Mouse (Mus musculus): Measurements from ENCODE around the gene Cmklr1. TPM values are rescaled to one million over a fixed set of nuclear protein-coding genes. Genes with fewer than 3 reads are reported as not detected.

Cmklr1 gene
- polyA plus RNA-seq, 1 experiment, result 26.1 TPM

DNA sequence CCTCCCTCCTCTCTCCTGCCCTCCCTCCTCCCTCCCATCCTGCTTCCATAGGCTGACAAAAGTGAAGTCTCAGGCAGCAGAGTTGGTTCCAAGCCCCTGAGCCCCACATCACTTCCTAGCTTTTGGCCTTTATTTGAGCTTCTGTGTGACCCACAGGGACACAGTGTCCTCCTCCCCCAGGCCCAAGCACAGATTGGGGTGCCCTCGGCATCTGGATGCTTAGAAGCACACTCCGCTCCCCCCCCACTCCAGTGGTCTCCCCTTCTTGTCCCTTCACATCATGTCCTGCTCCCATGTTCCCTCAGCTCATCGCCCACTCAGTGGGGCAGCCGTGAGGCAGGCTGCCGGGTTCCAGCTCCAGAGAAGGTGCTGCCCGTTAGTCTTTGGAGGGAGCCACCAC lies 39.1 kb downstream of the Cmklr1 start:
- H3K4me3 ChIP-seq (ENCODE audit: insufficient read depth, low read length), result no peak overlapping the region
- peaks cover 13% of the 10 kb centered on the region; the same call in 1 of the 2 replicates for H3K4me1 ChIP-seq (ENCODE audit: control insufficient read depth, insufficient read depth, low read length)
- no peak for TF ChIP-seq POLR2A (IDR thresholded peaks at IDR 0.05; ENCODE audit: low read depth, low read length)
- TF ChIP-seq CTCF (IDR thresholded peaks at IDR 0.05; ENCODE audit: borderline replicate concordance, insufficient read depth, low read length), result no peak
- no peak overlapping the region for H3K27ac ChIP-seq (ENCODE audit: insufficient read depth, low read length)

- TF ChIP-seq POLR2A (IDR thresholded peaks at IDR 0.05; ENCODE audit: low read depth, low read length) (no peak), CTCF (IDR thresholded peaks at IDR 0.05; ENCODE audit: borderline replicate concordance, insufficient read depth, low read length) (no peak)
- Histone ChIP-seq H3K4me3 (ENCODE audit: insufficient read depth, low read length) (no peak overlapping the region), H3K4me1 (ENCODE audit: control insufficient read depth, insufficient read depth, low read length) (peaks cover 13% of the 10 kb centered on the region; the same call in 1 of the 2 replicates), H3K27ac (ENCODE audit: insufficient read depth, low read length) (no peak overlapping the region)
Measured at GRCm38 (mm10) chr5:113610490-113610889, 39.7 kb downstream of the Cmklr1 start.

DNA sequence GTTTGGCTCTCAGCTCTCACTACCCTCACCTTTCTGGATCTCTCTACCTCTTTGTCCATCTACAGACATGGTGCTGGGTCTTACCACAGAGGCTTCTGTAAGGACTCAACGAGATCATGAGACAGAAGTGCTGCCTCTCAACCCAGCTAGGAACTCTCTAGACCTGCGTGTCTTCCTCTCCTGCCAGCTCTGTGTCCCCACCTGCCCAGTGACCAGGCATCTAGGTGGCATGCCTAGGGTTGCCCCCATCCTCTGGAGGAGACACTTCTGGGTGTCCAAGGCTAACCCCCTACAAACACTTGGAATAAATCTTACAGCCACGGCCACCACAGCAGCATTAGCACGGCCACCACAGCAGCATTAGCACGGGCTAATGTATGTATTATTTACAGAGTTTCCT lies 40.3 kb downstream of the Cmklr1 start:
- Histone ChIP-seq H3K4me3 (ENCODE audit: insufficient read depth, low read length) (no peak overlapping the region), H3K27ac (ENCODE audit: insufficient read depth, low read length) (no peak overlapping the region), H3K4me1 (ENCODE audit: control insufficient read depth, insufficient read depth, low read length) (peaks cover 13% of the 10 kb centered on the region; the same call in 1 of the 2 replicates)
- TF ChIP-seq CTCF (IDR thresholded peaks at IDR 0.05; ENCODE audit: borderline replicate concordance, insufficient read depth, low read length) (no peak), POLR2A (IDR thresholded peaks at IDR 0.05; ENCODE audit: low read depth, low read length) (no peak)

DNA sequence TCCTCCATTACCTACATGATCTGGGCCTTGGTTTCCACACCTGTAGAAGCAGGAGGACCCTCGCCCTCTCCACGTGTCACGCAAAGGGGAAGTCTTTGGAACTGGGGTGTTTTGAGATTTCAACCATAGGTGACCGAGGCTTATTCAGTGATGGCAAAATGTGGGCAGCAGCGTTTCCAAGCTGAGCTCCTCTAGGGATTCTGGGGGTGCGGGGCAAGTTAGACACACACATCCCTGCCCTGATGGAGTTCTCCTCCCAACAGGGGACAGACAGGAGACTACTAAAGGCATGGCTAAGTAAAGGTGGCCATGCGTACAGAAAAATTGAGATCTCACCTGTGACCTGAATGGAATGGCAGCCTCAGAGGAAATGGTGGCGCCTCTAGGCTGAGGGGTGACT lies 41.7 kb downstream of the Cmklr1 start:
- TF ChIP-seq CTCF (IDR thresholded peaks at IDR 0.05; ENCODE audit: borderline replicate concordance, insufficient read depth, low read length) (no peak), POLR2A (IDR thresholded peaks at IDR 0.05; ENCODE audit: low read depth, low read length) (no peak)
- peak overlapping the region; percentile 53 for H3K27ac ChIP-seq (ENCODE audit: insufficient read depth, low read length)
- H3K4me1 ChIP-seq (ENCODE audit: control insufficient read depth, insufficient read depth, low read length), result peaks cover 13% of the 10 kb centered on the region; the same call in 1 of the 2 replicates
- no peak overlapping the region for H3K4me3 ChIP-seq (ENCODE audit: insufficient read depth, low read length)

- Histone ChIP-seq H3K27ac (ENCODE audit: insufficient read depth, low read length) (peak overlapping the region; percentile 93), H3K4me1 (ENCODE audit: control insufficient read depth, insufficient read depth, low read length) (peaks cover 13% of the 10 kb centered on the region; the same call in 1 of the 2 replicates), H3K4me3 (ENCODE audit: insufficient read depth, low read length) (no peak overlapping the region)
- peak; percentile 54; the same call in 1 of the 2 replicates for TF ChIP-seq POLR2A (IDR thresholded peaks at IDR 0.05; ENCODE audit: low read depth, low read length)
- no peak for TF ChIP-seq CTCF (IDR thresholded peaks at IDR 0.05; ENCODE audit: borderline replicate concordance, insufficient read depth, low read length)
Measured at GRCm38 (mm10) chr5:113607941-113608431, 42.2 kb downstream of the Cmklr1 start.

DNA sequence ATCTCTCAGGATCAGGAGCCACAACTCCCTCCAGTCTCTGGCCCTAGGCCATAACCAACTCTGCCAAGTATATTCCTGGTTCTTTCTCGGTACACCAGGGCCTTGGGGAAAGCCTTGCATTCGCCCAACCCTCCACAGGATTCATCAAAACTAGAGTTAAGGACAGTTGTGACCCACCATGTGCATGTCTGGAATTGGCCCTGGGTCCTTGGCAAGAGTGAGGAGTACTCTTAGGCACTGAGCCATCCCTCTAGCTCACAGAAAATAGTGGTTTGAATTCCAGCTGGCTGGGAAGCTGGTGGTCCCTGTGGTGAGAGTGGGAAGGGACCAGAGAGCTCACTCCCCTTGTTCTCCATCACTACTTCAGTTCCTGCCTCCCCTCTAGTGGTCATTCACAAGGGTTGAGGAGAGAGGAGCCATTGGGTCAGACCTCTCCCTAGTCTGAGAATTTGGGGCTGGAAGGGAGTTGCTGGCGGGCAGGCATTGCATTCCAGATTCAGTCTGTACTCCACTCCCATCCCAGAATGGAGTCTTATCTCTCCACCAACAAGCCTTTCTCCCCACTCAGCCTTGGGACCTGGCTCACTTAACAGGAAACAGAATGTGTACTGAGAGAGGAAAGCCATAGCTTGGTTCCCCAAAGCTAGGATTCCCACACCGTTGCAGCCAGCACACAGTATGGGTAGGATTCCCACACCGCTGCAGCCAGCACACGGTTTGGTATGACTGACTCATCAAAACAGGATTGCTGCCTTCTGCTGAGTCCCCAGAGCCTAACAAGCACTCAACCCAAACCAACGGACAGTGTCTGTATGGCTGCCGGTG lies 43.1 kb downstream of the Cmklr1 start:
- peaks cover 13% of the 10 kb centered on the region; the same call in 1 of the 2 replicates for H3K4me1 ChIP-seq (ENCODE audit: control insufficient read depth, insufficient read depth, low read length)

GRCm38 (mm10) chr5:113606121-113606520 lies 44.1 kb downstream of the Cmklr1 start:
- H3K27ac ChIP-seq (ENCODE audit: insufficient read depth, low read length), result no peak overlapping the region

More for the DNA sequence above, 43.1 kb downstream of the Cmklr1 start:
- Histone ChIP-seq H3K4me3 (ENCODE audit: insufficient read depth, low read length) (no peak overlapping the region), H3K27ac (ENCODE audit: insufficient read depth, low read length) (peak overlapping the region; percentile 93)
- TF ChIP-seq CTCF (IDR thresholded peaks at IDR 0.05; ENCODE audit: borderline replicate concordance, insufficient read depth, low read length) (no peak), POLR2A (IDR thresholded peaks at IDR 0.05; ENCODE audit: low read depth, low read length) (no peak)

GRCm38 (mm10) chr5:113604758-113605157 lies 45.5 kb downstream of the Cmklr1 start:
- H3K4me1 ChIP-seq (ENCODE audit: control insufficient read depth, insufficient read depth, low read length), result peaks cover 13% of the 10 kb centered on the region; the same call in 1 of the 2 replicates
- TF ChIP-seq POLR2A (IDR thresholded peaks at IDR 0.05; ENCODE audit: low read depth, low read length), result no peak
- no peak for TF ChIP-seq CTCF (IDR thresholded peaks at IDR 0.05; ENCODE audit: borderline replicate concordance, insufficient read depth, low read length)
- no peak overlapping the region for H3K27ac ChIP-seq (ENCODE audit: insufficient read depth, low read length)
- no peak overlapping the region for H3K4me3 ChIP-seq (ENCODE audit: insufficient read depth, low read length)

More at GRCm38 (mm10) chr5:113606121-113606520, 44.1 kb downstream of the Cmklr1 start:
- TF ChIP-seq CTCF (IDR thresholded peaks at IDR 0.05; ENCODE audit: borderline replicate concordance, insufficient read depth, low read length) (no peak), POLR2A (IDR thresholded peaks at IDR 0.05; ENCODE audit: low read depth, low read length) (no peak)
- peaks cover 13% of the 10 kb centered on the region; the same call in 1 of the 2 replicates for H3K4me1 ChIP-seq (ENCODE audit: control insufficient read depth, insufficient read depth, low read length)
- H3K4me3 ChIP-seq (ENCODE audit: insufficient read depth, low read length), result no peak overlapping the region

- TF ChIP-seq POLR2A (IDR thresholded peaks at IDR 0.05; ENCODE audit: low read depth, low read length) (no peak), CTCF (IDR thresholded peaks at IDR 0.05; ENCODE audit: borderline replicate concordance, insufficient read depth, low read length) (no peak)
- Histone ChIP-seq H3K4me1 (ENCODE audit: control insufficient read depth, insufficient read depth, low read length) (peaks cover 11% of the 10 kb centered on the region), H3K4me3 (ENCODE audit: insufficient read depth, low read length) (no peak overlapping the region)
Measured at GRCm38 (mm10) chr5:113603471-113603870, 46.8 kb downstream of the Cmklr1 start.

GRCm38 (mm10) chr5:113600803-113601202 lies 49.4 kb downstream of the Cmklr1 start:
- no peak overlapping the region; the same call in 1 of the 2 replicates for H3K27ac ChIP-seq (ENCODE audit: insufficient read depth, low read length)
- no peak for TF ChIP-seq POLR2A (IDR thresholded peaks at IDR 0.05; ENCODE audit: low read depth, low read length)
- TF ChIP-seq CTCF (IDR thresholded peaks at IDR 0.05; ENCODE audit: borderline replicate concordance, insufficient read depth, low read length), result no peak

More at GRCm38 (mm10) chr5:113603471-113603870, 46.8 kb downstream of the Cmklr1 start:
- no peak overlapping the region for H3K27ac ChIP-seq (ENCODE audit: insufficient read depth, low read length)

More at GRCm38 (mm10) chr5:113600803-113601202, 49.4 kb downstream of the Cmklr1 start:
- no peak overlapping the region for H3K4me3 ChIP-seq (ENCODE audit: insufficient read depth, low read length)
- no peaks in the 10 kb centered on the region; the same call in 1 of the 2 replicates for H3K4me1 ChIP-seq (ENCODE audit: control insufficient read depth, insufficient read depth, low read length)

All from embryonic fibroblast, embryonic 13.5 days (primary cell).